Mouse (Mus musculus) embryonic facial prominence, embryonic 15.5 days (tissue): ENCODE measurements around the gene Amdhd2. TPM values are rescaled to one million over a fixed set of nuclear protein-coding genes. Genes with fewer than 3 reads are reported as not detected.

ENCODE experiments used
- ATAC-seq: fragments of 200-750 bp; cut with Nextera tagmentation; 2 replicates; pipeline ENCODE4 v1.8.0; 2017; ENCODE audit warnings: low read depth, moderate TSS enrichment; ENCODE audit not compliant: insufficient number of reproducible peaks, low FRiP score, low TSS enrichment
- H3K27ac ChIP-seq: fragments of 300-500 bp; sonication (generic); replicated peaks from 2 replicates; pipeline ENCODE4 v1.5.1; 2015; ENCODE audit warnings: mild to moderate bottlenecking, inconsistent platforms
- H3K27me3 ChIP-seq: fragments of 300-500 bp; sonication (generic); 2 replicates; pipeline ENCODE4 v1.6.1; 2015; ENCODE audit warnings: inconsistent platforms
- H3K36me3 ChIP-seq: fragments of 300-500 bp; sonication (generic); 2 replicates; pipeline ENCODE4 v1.6.1; 2015; ENCODE audit warnings: mild to moderate bottlenecking, inconsistent platforms
- H3K4me1 ChIP-seq: fragments of 300-500 bp; sonication (generic); 2 replicates; pipeline ENCODE4 v1.6.1; 2015; ENCODE audit warnings: inconsistent platforms
- H3K4me2 ChIP-seq: fragments of 300-500 bp; sonication (generic); replicated peaks from 2 replicates; pipeline ENCODE4 v1.6.1; 2015; ENCODE audit warnings: mild to moderate bottlenecking, inconsistent platforms
- H3K4me3 ChIP-seq: fragments of 300-500 bp; sonication (generic); replicated peaks from 2 replicates; pipeline ENCODE4 v1.5.1; 2015; ENCODE audit warnings: mild to moderate bottlenecking, inconsistent platforms
- H3K9ac ChIP-seq: fragments of 300-500 bp; sonication (generic); 2 replicates; pipeline ENCODE4 v1.6.1; 2015; ENCODE audit warnings: inconsistent platforms
- H3K9me3 ChIP-seq: fragments of 300-500 bp; sonication (generic); replicated peaks from 2 replicates; pipeline ENCODE4 v1.6.1; 2016; ENCODE audit warnings: inconsistent platforms
- WGBS: fragments of 180-500 bp; shearing (Covaris S2); methylation state at CpG from one replicate; pipeline ENCODE4 v1.1.7; 2015; 5-methylcytosine and 5-hydroxymethylcytosine counted together
- polyA plus RNA-seq: library from polyadenylated mRNA; unstranded; fragments of >200 nt; fragmentation: Nextera tagmentation; extraction: Ambion mirVana; gene quantifications from 2 replicates; pipeline ENCODE4 v1.2.1, GENCODE M21; 2015

Amdhd2 gene
- polyA plus RNA-seq, 1 experiment from 2014 or later = 37.5 TPM

DNA sequence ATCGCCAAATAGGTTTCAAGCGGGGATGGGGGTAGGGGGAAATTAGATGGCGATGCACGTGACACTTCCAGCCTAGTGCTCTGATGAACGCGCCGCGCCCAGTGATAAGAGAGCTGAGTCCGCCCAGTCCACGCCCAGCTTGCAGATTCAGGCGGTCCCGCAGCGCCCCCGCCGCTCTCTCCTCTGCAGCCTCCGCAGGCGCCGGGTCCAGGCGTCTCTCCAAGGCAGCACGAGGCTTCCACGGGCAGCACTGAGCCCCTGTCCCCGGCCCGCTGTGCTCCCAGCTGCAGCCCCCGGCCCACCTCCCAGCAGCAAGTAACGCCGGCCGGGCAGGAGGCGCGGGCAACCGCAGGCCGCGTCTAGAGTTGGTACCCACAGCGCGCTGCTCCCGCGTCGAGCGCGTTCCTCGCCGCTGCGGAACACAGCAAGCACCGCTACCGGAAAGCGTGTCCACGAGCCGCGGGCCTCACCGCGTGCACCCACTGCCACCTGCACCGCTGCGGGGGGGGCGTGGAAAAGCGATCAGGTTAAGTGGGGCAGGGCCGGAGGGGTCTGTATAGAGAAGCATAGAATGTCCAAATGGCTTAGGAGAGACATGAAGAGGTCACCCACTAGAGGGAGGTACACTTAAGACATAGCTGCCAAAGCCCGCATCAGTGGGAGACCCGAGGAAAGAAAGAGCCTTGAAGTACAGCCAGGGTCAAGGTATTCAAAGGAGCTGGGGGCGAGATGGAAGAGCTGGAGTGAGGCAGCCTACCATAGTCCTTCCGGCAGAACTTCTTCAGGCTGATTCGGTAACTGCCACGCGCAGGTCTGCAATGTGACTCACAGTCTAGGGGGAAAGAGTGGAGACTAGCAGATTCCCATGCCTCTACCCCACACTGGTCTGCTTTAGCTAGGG is 43.1 kb upstream of the Amdhd2 start:
- no peaks in the 10 kb centered on the region for H3K27me3 ChIP-seq
- peaks cover 85% of the 10 kb centered on the region for H3K4me1 ChIP-seq
- no peaks in the 10 kb centered on the region for H3K9me3 ChIP-seq
- H3K4me2 ChIP-seq = peak overlapping the region; percentile 90
- H3K27ac ChIP-seq = peak overlapping the region; percentile 49; the same call in 1 of the 2 replicates
- no peaks in the 10 kb centered on the region for H3K36me3 ChIP-seq
- peak overlapping the region; percentile 72 for H3K4me3 ChIP-seq
- no peak for ATAC-seq
- WGBS = 5% methylated on average over 62 of the region's 62 CpGs
- peak overlapping the region; percentile 28; the same call in 1 of the 2 replicates for H3K9ac ChIP-seq

DNA sequence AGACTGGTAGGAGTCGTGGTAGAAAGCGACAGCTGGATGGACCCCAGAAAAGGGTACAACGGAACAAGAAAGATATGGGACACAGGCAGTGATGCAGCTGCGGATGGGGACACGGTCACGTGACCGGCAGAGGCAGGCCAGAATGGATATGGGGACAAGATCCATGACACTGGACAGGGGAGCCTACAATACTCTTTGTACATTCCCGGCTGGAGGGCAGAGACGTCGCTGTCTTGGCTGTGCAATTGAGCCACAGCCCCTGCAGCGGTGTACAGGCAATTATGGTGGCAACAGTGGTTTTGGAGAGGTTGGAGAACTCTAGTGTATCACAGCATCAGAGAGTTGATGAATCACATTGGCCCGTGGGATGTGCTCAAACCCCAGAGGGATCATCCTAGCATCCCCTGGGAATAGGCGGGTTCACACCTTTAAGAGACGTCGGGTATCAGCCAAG is 42.4 kb upstream of the Amdhd2 start:
- Histone ChIP-seq H3K4me3 (peak overlapping the region; percentile 72), H3K27ac (peak overlapping the region; percentile 71), H3K9me3 (no peaks in the 10 kb centered on the region), H3K4me1 (peaks cover 77% of the 10 kb centered on the region), H3K4me2 (peak overlapping the region; percentile 90), H3K9ac (peak overlapping the region; percentile 24; the same call in 1 of the 2 replicates), H3K36me3 (no peaks in the 10 kb centered on the region), H3K27me3 (no peaks in the 10 kb centered on the region)
- ATAC-seq = no peak
- WGBS = 5% methylated on average over 15 of the region's 15 CpGs

DNA sequence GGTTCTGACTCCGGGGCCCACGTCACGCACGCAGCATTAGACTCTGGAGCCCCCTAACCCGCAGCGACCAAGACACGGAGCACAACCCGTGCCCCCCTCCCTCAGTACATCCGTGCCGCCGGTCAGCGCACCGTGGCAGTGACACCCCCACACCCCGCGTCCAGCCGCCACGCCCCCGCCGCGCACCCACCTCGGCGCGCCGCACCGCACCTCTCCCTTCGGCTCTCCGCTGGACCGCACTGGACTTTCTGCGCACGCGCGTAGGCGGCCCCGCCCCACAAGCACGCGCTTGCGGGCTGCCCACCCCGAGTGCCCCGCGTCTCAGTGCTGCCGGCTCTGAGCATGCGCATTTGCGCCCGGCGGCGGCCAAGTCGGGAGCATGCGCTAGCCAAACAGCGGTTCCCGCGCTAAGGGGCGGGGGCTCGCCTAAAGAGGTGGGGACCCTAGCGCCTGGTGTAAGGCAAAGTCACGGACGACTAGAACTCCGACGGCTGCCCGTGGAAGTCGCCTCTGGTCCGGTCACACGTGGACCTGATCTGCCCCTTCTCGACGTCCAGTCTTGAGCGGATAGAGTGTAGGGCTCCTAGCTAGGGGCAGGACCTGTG is 41.8 kb upstream of the Amdhd2 start, which contains the start of gene Tbc1d24:
Gene Tbc1d24 (minus strand): TSS at position 279 of the 605 bp plus-strand sequence.
- Histone ChIP-seq H3K4me2 (peak within 1 kb of the TSS; percentile 90), H3K9ac (peak within 1 kb of the TSS; percentile 76), H3K4me1 (peaks cover 73% of the 10 kb centered on the region), H3K36me3 (no peaks in the 10 kb centered on the region), H3K27me3 (no peaks in the 10 kb centered on the region), H3K9me3 (no peaks in the 10 kb centered on the region), H3K27ac (peak within 1 kb of the TSS; percentile 71), H3K4me3 (peak within 1 kb of the TSS; percentile 72)
- WGBS = under 1% methylated on average over 46 of the region's 65 CpGs
- peak; percentile 70 for ATAC-seq

DNA sequence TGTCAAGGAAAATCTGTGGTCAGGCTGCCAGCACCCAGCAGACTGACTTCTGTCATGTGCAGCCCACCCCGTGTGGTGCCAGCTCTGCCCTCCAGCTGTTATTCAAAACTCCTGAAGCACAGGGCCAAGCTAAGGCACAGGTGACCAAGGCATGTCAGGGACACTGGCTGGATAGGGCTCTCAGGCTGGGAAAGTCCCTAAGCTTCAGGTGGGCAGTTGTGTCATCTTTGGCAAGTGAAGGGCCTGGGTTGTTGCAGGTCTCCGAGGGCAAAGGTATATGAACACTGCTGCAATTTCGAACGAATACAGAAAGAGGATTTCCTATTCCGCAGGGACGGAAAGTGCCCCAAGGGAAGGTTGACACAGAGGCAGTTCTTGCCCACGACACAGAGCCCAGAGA is 41.3 kb upstream of the Amdhd2 start:
- peak overlapping the region; percentile 44; the same call in 1 of the 2 replicates for H3K27ac ChIP-seq
- 3% methylated on average over 7 of the region's 7 CpGs for WGBS
- peak overlapping the region; percentile 90 for H3K4me2 ChIP-seq
- H3K4me1 ChIP-seq = peaks cover 73% of the 10 kb centered on the region
- H3K9ac ChIP-seq = peak overlapping the region; percentile 76
- H3K9me3 ChIP-seq = no peaks in the 10 kb centered on the region
- H3K36me3 ChIP-seq = no peaks in the 10 kb centered on the region
- H3K27me3 ChIP-seq = no peaks in the 10 kb centered on the region
- ATAC-seq = no peak
- H3K4me3 ChIP-seq = peak overlapping the region; percentile 72

DNA sequence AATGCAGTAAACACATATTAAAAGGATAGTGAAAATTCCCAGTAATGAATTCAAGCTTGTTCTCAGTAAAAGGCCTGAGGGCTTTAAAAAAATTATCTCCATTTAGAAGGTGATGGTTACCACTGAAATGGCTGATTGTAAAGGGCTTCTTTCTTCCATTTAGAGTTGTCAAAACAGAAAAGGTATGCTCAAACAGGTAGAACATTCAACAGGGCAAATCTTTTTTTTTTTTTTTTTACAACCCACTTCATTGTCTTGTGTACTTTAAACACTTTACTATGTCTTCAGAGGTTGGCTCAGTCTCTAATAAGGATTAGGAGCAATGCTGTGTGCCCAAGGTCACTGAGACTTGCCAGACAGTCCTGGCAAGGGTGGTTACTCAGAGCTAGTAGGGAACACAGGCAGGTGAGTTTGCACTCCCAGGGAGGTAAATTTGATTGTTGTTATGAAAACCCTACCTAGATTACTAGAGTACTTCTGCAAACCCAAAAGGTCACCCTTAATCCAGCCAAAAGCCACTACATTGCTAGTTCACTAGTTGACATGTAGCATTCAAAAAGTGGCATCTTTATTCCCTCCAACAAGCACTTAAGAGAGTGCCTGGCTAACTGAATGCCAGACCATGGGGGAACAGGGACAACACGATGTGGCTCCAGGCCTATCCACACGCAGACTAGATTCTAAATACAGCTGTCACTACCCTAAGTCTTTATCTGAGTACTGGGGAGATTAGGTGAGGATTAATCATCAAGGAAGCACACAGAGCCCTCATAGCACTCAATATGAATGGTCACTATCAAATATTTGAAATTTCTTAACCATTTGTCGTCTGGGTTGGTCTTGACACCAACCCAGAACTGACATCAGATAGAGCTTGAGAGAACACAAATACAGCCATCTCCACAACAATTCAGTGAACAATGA is 40.3 kb upstream of the Amdhd2 start:
- Histone ChIP-seq H3K4me3 (peak overlapping the region; percentile 72; the same call in 1 of the 2 replicates), H3K4me1 (peaks cover 67% of the 10 kb centered on the region), H3K27ac (no peak overlapping the region), H3K4me2 (peak overlapping the region; percentile 90), H3K9ac (peak overlapping the region; percentile 76; the same call in 1 of the 2 replicates), H3K9me3 (no peaks in the 10 kb centered on the region), H3K36me3 (no peaks in the 10 kb centered on the region), H3K27me3 (no peaks in the 10 kb centered on the region)
- 60% methylated on average over 3 of the region's 3 CpGs for WGBS
- no peak for ATAC-seq

DNA sequence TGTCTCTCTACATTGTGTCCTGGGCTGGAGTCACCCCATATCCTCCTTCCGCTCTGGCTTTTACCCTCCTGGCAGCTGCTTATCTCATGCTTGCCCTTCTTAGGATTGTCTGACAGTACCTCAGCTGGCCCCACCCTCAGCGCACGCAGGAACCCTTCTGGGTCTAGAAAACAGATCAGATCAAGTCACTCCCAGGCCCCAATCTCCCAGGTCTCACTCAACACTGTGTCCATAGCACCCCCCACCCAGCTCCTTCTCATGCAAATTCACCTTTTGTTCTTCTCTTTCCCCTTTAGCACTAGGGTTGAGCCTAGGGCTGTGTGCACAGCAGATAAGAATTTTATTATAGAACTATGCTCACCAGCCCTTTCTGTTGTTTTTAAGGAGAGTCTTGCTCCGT is 39.5 kb upstream of the Amdhd2 start:
- no peak overlapping the region for H3K9ac ChIP-seq
- no peak for ATAC-seq
- H3K4me3 ChIP-seq = no peak overlapping the region
- peaks cover 59% of the 10 kb centered on the region for H3K4me1 ChIP-seq
- H3K9me3 ChIP-seq = no peaks in the 10 kb centered on the region
- no peak overlapping the region for H3K4me2 ChIP-seq
- H3K27ac ChIP-seq = no peak overlapping the region
- H3K27me3 ChIP-seq = no peaks in the 10 kb centered on the region
- H3K36me3 ChIP-seq = no peaks in the 10 kb centered on the region
- 40% methylated on average over 4 of the region's 4 CpGs for WGBS

DNA sequence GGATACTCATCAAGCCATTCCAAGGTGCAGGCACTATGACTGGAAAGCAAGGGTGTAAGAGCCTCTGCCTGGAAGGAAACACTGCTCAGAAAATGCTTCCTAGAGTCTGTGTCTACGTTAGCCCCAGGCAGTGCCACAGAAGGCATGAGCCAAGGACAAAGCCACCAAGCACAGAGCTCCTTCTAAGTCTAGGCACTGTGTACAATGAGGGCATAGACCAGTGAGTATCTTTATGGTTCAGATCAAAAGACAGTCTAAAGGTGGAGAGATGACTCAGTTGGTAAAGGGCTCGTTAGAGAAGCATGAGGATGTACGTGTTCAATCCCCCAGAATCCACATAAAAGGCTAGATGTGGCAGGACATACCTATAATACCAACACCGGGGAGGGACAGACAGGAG is 37.5 kb upstream of the Amdhd2 start:
- H3K27me3 ChIP-seq = no peaks in the 10 kb centered on the region

DNA sequence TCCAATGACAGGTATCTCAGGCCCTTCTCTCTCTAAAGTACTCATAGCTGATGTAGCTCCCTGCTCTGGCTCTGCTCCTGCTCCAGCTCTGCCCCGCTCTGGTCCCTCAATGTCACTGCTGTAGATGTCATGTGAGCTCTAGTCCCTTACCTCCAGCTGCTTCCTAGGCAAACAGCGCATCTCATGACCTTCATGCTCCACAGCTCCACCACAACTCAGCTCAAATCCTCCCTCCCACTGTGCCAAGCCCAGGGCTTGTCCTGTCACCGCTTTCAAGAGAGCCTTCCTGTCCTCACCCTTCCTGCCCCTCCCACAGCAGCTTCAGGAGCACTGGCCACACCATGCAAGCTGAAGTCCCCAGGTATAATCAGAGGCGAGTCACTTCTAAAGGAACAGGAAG is 36.2 kb upstream of the Amdhd2 start:
- Histone ChIP-seq H3K9ac (no peak overlapping the region), H3K36me3 (no peaks in the 10 kb centered on the region), H3K4me3 (no peak overlapping the region), H3K27ac (no peak overlapping the region), H3K4me1 (peaks cover 32% of the 10 kb centered on the region), H3K27me3 (no peaks in the 10 kb centered on the region), H3K9me3 (no peaks in the 10 kb centered on the region), H3K4me2 (no peak overlapping the region)
- WGBS = 63% methylated on average over 4 of the region's 4 CpGs
- no peak for ATAC-seq

More for the DNA sequence above, 37.5 kb upstream of the Amdhd2 start:
- Histone ChIP-seq H3K9ac (no peak overlapping the region), H3K4me3 (no peak overlapping the region), H3K27ac (no peak overlapping the region), H3K36me3 (no peaks in the 10 kb centered on the region), H3K9me3 (no peaks in the 10 kb centered on the region), H3K4me1 (peaks cover 40% of the 10 kb centered on the region), H3K4me2 (no peak overlapping the region)
- WGBS = 79% methylated on average over 4 of the region's 4 CpGs
- ATAC-seq = no peak

DNA sequence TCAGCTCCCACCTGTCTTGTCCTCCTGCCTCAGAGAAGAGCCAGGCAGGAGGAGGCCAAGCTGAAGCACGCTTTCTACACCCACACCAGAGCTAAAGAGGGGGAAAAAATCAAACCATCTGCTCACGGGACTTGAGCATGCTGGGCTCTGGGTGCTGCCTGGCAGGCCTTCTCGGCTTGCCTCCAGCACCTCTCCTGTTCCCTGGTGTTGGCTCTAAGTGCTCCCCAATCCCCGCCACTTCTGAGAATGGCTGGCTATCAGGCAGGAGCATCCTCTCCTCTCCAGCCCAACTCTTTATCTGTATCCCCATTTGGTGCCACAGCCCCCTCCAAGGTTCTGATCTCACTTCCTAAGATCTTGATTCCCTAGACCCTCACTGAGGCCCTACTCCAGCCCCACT is 35.7 kb upstream of the Amdhd2 start:
- Histone ChIP-seq H3K4me2 (no peak overlapping the region), H3K27me3 (no peaks in the 10 kb centered on the region)
- 75% methylated on average over 4 of the region's 4 CpGs for WGBS

DNA sequence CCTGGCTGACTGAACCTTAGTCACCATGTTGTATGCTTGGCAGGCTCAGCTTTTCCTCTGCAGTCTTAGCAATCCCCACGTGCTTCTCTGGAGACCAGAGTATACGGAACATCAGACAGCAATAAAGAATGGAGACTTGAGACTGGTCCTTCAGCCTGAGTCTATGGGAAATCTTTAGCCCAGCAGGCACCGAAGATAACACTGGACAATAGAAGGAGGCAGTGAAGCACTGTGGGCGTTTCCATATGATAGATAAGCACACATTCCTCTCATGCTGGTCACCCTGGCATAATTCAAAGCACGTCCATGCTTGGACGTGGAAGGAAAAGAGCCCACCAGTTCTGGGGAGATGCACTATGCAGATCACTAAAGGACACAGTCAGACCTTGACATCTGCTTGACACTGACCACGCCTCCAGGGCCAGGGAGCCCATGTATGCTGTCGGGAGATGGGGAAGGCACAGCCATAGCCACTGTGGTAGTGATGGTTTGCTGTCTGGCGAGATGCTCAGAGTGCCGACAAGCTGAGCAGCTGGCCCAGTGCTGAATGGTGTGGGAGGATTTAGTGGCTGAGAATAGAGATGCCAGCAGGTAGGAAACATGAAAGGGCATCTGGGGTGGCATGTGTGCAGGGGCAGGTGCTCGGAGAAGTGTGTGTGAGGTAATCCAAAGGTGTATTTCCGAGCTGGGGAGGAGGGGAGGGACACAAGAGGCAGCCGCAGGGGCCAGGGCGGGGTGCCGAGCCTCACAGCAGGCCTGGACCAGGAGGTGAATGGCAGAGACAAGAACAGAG is 33.7 kb upstream of the Amdhd2 start:
- no peak overlapping the region for H3K4me2 ChIP-seq
- no peaks in the 10 kb centered on the region for H3K36me3 ChIP-seq
- peaks cover 14% of the 10 kb centered on the region; the same call in 1 of the 2 replicates for H3K4me1 ChIP-seq
- no peak for ATAC-seq
- no peaks in the 10 kb centered on the region for H3K9me3 ChIP-seq
- H3K9ac ChIP-seq = no peak overlapping the region
- H3K27me3 ChIP-seq = no peaks in the 10 kb centered on the region
- H3K4me3 ChIP-seq = no peak overlapping the region
- WGBS = 68% methylated on average over 15 of the region's 15 CpGs
- no peak overlapping the region for H3K27ac ChIP-seq

More for the DNA sequence above, 35.7 kb upstream of the Amdhd2 start:
- H3K9ac ChIP-seq = no peak overlapping the region
- H3K27ac ChIP-seq = no peak overlapping the region
- H3K36me3 ChIP-seq = no peaks in the 10 kb centered on the region
- ATAC-seq = no peak
- H3K4me3 ChIP-seq = no peak overlapping the region
- H3K9me3 ChIP-seq = no peaks in the 10 kb centered on the region
- H3K4me1 ChIP-seq = peaks cover 28% of the 10 kb centered on the region
